Mouse (Mus musculus): ENCODE data around the gene Zdhhc22. TPM values are rescaled to one million over a fixed set of nuclear protein-coding genes. Genes with fewer than 3 reads are reported as not detected.

The Zdhhc22 gene
- polyA plus RNA-seq, 1 experiment, result not detected

DNA sequence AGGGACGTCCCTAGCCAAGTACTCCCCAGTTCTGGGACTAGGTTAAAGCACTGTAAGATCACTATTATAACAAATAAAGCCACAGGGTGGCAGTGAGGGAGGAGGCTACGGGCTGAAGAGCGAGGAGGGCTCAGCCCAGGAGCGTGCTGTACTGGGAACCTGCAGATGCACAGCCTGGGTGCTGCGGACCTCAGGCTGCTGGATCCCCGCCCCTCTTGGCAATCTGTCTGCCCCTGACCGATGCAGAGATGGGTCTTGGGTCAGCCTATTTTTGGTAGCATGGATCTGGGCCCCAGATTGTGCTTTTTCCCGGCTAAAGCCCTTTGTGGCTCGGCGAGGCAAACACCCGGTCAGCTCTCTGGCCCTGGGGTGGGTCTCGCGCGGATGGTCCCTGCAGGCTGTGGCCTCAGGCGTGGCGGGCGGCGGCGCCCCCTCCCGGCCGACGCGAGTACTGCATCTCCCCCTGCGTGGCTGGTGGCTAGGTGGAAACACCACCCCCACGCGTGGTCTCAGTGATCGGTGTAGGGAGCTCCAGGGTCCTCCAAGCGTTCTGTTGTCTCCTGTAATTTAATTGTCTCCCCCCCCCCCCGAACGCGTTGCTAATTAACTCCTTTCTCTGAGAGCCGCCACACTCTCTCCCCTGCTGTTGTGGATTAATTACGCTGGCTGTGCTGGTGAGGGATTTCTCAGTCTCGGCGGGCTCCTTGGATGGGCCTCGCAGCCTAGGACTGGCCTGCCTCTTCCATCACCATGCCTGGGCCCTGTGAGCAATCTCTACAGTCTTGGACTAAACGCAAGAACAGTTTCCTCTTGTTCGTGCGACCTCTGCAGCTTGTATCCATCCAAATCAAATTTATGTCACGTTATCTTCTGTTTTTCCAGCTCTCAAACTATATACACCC, 15.6 kb downstream of the Zdhhc22 start:
- TF ChIP-seq POLR2A (IDR thresholded peaks at IDR 0.05; ENCODE audit: control insufficient read depth, low read depth, low read length) (no peak), CTCF (IDR thresholded peaks at IDR 0.05; ENCODE audit: control insufficient read depth, insufficient read depth, insufficient replicate concordance, low read depth, low read length) (peak; percentile 97)
- H3K4me1 ChIP-seq (ENCODE audit: control insufficient read depth, insufficient read depth, low read length), result peaks cover 16% of the 10 kb centered on the region
- H3K36me3 ChIP-seq (ENCODE audit: control insufficient read depth, insufficient read depth, low read length), result no peaks in the 10 kb centered on the region
- H3K27ac ChIP-seq (ENCODE audit: control insufficient read depth, insufficient read depth, low read depth, low read length), result no peak overlapping the region
- H3K4me3 ChIP-seq (ENCODE audit: control insufficient read depth, low read depth, low read length), result peak overlapping the region; percentile 48
- no peaks in the 10 kb centered on the region; the same call in 1 of the 2 replicates for H3K27me3 ChIP-seq (ENCODE audit: control insufficient read depth, insufficient read depth, low read length)

DNA sequence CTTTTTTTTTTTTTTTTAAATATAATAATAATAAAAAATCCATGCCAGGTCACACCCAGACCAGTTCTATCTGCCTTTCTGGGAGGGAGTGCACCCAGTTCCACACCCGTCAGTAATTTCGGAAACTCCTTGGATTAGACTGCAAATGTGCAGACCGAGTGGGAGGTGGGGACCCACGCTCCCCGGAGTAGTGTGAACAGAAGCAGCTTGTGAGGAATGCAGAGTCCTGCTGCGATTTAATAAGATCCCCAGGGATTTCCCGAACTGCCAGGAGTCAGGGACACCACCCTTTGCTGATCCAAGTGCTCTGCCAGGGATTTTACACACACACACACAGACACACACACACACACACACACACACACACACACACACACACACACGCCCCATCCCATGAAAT, 16.5 kb downstream of the Zdhhc22 start:
- Histone ChIP-seq H3K4me1 (ENCODE audit: control insufficient read depth, insufficient read depth, low read length) (peaks cover 16% of the 10 kb centered on the region), H3K27me3 (ENCODE audit: control insufficient read depth, insufficient read depth, low read length) (no peaks in the 10 kb centered on the region; the same call in 1 of the 2 replicates), H3K27ac (ENCODE audit: control insufficient read depth, insufficient read depth, low read depth, low read length) (no peak overlapping the region), H3K36me3 (ENCODE audit: control insufficient read depth, insufficient read depth, low read length) (no peaks in the 10 kb centered on the region), H3K4me3 (ENCODE audit: control insufficient read depth, low read depth, low read length) (no peak overlapping the region)
- TF ChIP-seq POLR2A (IDR thresholded peaks at IDR 0.05; ENCODE audit: control insufficient read depth, low read depth, low read length) (no peak), CTCF (IDR thresholded peaks at IDR 0.05; ENCODE audit: control insufficient read depth, insufficient read depth, insufficient replicate concordance, low read depth, low read length) (no peak)

DNA sequence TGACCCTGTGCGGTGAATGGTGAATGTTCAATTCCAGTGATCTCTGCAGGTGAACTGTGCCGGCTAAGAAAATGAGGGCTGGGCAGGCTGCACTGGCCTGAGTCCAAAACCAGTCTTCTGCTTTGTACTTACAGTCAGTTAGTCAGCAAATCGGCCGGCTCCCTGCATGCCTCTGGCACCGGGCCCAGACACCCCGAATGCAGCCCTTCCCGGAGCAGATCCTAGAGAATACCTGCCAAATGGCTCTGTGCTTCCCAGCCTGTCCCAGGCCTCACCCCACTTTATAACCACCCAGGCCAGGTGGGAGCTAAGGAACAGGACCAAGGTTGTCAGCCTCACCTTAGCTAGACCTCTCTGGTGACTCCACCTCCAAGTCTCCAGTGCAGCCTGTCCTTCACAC, 17.0 kb downstream of the Zdhhc22 start:
- no peak overlapping the region for H3K4me3 ChIP-seq (ENCODE audit: control insufficient read depth, low read depth, low read length)
- H3K36me3 ChIP-seq (ENCODE audit: control insufficient read depth, insufficient read depth, low read length), result no peaks in the 10 kb centered on the region
- H3K4me1 ChIP-seq (ENCODE audit: control insufficient read depth, insufficient read depth, low read length), result peaks cover 16% of the 10 kb centered on the region
- TF ChIP-seq CTCF (IDR thresholded peaks at IDR 0.05; ENCODE audit: control insufficient read depth, insufficient read depth, insufficient replicate concordance, low read depth, low read length) (no peak), POLR2A (IDR thresholded peaks at IDR 0.05; ENCODE audit: control insufficient read depth, low read depth, low read length) (no peak)
- no peaks in the 10 kb centered on the region; the same call in 1 of the 2 replicates for H3K27me3 ChIP-seq (ENCODE audit: control insufficient read depth, insufficient read depth, low read length)
- H3K27ac ChIP-seq (ENCODE audit: control insufficient read depth, insufficient read depth, low read depth, low read length), result no peak overlapping the region

DNA sequence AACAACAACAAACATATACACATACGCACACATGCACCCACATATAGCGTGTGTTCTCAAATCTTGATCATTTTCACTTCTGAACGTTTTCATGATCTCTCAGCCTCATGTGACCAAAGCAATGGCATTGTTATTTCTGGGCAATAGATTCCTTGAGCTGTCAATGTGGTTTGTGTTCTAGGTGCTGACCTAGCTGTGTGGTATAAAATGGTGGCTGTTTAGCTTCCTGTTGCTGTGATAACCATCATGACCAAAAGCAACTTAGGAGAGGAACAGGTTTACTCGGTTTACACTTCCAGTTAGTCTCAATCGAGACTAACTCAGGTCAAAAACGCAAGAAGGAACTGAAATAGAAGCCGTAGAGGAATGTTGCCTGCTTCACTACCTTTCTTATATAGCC, 19.1 kb downstream of the Zdhhc22 start:
- Histone ChIP-seq H3K4me3 (ENCODE audit: control insufficient read depth, low read depth, low read length) (no peak overlapping the region), H3K4me1 (ENCODE audit: control insufficient read depth, insufficient read depth, low read length) (peaks cover 11% of the 10 kb centered on the region), H3K27me3 (ENCODE audit: control insufficient read depth, insufficient read depth, low read length) (no peaks in the 10 kb centered on the region), H3K36me3 (ENCODE audit: control insufficient read depth, insufficient read depth, low read length) (no peaks in the 10 kb centered on the region), H3K27ac (ENCODE audit: control insufficient read depth, insufficient read depth, low read depth, low read length) (no peak overlapping the region)
- no peak for TF ChIP-seq POLR2A (IDR thresholded peaks at IDR 0.05; ENCODE audit: control insufficient read depth, low read depth, low read length)
- TF ChIP-seq CTCF (IDR thresholded peaks at IDR 0.05; ENCODE audit: control insufficient read depth, insufficient read depth, insufficient replicate concordance, low read depth, low read length), result no peak

DNA sequence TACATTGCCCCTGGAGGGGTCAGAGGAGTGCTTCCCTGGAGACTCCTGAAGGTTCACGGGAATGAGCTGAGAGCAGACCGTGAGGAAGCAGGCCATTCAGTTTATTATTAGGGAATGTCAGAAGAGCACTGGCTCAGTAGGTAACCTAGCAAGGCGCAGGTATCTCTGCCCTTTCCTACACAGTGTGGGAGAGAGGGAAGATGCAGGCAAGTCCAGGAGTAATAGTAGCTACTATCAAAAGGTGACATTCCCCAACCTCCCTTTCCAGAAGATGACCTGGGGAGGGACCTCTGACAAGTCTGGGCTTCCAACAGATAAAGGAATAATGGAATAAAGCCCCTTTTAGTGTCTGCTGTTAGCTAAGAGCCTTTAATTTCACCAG, 21.0 kb downstream of the Zdhhc22 start:
- Histone ChIP-seq H3K4me3 (ENCODE audit: control insufficient read depth, low read depth, low read length) (no peak overlapping the region), H3K36me3 (ENCODE audit: control insufficient read depth, insufficient read depth, low read length) (no peaks in the 10 kb centered on the region), H3K4me1 (ENCODE audit: control insufficient read depth, insufficient read depth, low read length) (peaks cover 2% of the 10 kb centered on the region), H3K27ac (ENCODE audit: control insufficient read depth, insufficient read depth, low read depth, low read length) (no peak overlapping the region), H3K27me3 (ENCODE audit: control insufficient read depth, insufficient read depth, low read length) (no peaks in the 10 kb centered on the region)
- TF ChIP-seq CTCF (IDR thresholded peaks at IDR 0.05; ENCODE audit: control insufficient read depth, insufficient read depth, insufficient replicate concordance, low read depth, low read length), result no peak
- TF ChIP-seq POLR2A (IDR thresholded peaks at IDR 0.05; ENCODE audit: control insufficient read depth, low read depth, low read length), result no peak

DNA sequence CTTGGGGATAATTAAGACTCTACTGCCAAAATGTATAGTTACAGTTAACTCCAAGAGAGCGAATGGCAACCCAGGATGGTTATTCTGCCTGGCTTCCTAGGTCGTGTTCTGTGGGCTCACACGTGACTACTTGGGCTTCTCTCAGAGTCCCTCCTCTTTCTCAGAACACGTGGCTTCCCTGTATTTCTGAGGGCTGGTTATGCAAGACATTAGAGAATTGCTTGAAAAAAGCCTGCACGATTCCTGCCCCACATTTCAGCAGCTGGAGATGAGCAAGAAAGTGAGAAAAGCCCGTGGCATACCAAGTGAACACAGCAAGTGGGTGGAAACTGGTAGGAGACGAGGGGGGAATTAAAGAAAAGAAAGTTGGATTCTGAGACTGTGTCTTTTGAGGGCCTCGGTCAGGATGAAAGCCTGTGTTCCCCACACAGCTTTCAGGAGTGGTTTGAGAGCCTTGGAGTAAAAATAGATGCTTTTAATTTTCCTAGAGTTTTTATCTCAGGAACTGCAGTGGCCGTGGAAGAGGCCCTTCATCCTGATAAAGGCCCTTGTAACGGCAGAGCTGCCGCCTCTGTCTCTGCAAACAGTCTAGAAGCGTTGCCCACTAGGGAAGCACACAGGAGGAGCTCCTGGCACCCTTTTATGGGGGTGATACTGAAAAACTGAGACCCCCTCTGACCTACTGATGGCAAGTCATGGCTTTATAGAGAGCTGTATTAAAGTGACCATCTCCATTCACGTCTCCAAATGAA, 21.6 kb downstream of the Zdhhc22 start:
- Histone ChIP-seq H3K27me3 (ENCODE audit: control insufficient read depth, insufficient read depth, low read length) (no peaks in the 10 kb centered on the region), H3K27ac (ENCODE audit: control insufficient read depth, insufficient read depth, low read depth, low read length) (no peak overlapping the region), H3K36me3 (ENCODE audit: control insufficient read depth, insufficient read depth, low read length) (no peaks in the 10 kb centered on the region), H3K4me3 (ENCODE audit: control insufficient read depth, low read depth, low read length) (no peak overlapping the region), H3K4me1 (ENCODE audit: control insufficient read depth, insufficient read depth, low read length) (no peaks in the 10 kb centered on the region)
- TF ChIP-seq CTCF (IDR thresholded peaks at IDR 0.05; ENCODE audit: control insufficient read depth, insufficient read depth, insufficient replicate concordance, low read depth, low read length) (no peak), POLR2A (IDR thresholded peaks at IDR 0.05; ENCODE audit: control insufficient read depth, low read depth, low read length) (no peak)

DNA sequence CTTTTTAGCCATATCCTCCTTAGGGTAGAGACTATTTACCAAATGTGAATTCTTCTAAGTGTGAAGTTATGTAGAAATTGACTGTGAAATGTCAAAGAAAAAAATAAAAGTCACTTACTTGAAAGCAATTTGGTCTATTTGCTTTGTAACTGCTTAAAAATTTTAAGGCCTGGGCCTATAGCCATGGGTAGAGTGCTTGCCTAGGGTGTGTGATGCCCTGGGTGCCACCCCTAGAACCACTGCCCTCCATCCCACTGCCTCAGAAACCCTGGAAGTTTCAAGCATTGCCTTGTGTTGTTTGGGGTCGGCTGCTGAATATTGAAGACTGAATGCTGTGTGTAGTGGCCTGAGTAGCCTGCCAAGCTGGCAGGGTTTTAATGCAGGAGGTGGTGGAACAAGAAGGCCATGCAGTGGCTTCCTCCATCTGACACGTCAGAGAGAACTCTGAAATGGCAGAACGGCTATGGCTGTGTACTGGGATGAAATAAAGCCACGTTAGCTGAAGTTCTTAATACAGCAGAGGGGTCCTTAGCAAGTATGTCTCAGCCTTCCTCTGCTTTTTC, 24.9 kb downstream of the Zdhhc22 start:
- H3K27ac ChIP-seq (ENCODE audit: control insufficient read depth, insufficient read depth, low read depth, low read length), result no peak overlapping the region
- H3K36me3 ChIP-seq (ENCODE audit: control insufficient read depth, insufficient read depth, low read length), result no peaks in the 10 kb centered on the region; the same call in 1 of the 2 replicates
- no peaks in the 10 kb centered on the region for H3K4me1 ChIP-seq (ENCODE audit: control insufficient read depth, insufficient read depth, low read length)
- no peaks in the 10 kb centered on the region for H3K27me3 ChIP-seq (ENCODE audit: control insufficient read depth, insufficient read depth, low read length)
- H3K4me3 ChIP-seq (ENCODE audit: control insufficient read depth, low read depth, low read length), result no peak overlapping the region
- TF ChIP-seq POLR2A (IDR thresholded peaks at IDR 0.05; ENCODE audit: control insufficient read depth, low read depth, low read length), result no peak
- no peak for TF ChIP-seq CTCF (IDR thresholded peaks at IDR 0.05; ENCODE audit: control insufficient read depth, insufficient read depth, insufficient replicate concordance, low read depth, low read length)
